Mouse (Mus musculus): ENCODE measurements around the gene Shank3. TPM values are rescaled to one million over a fixed set of nuclear protein-coding genes. Genes with fewer than 3 reads are reported as not detected.

Gene Shank3
- 13.8 TPM for polyA plus RNA-seq (2014; fragmentation: Illumina TruSeq; extraction: RNeasy Lipid Tissue Mini Kit (QIAGEN cat#74804); ENCODE audit: low read depth, low replicate concordance)

DNA sequence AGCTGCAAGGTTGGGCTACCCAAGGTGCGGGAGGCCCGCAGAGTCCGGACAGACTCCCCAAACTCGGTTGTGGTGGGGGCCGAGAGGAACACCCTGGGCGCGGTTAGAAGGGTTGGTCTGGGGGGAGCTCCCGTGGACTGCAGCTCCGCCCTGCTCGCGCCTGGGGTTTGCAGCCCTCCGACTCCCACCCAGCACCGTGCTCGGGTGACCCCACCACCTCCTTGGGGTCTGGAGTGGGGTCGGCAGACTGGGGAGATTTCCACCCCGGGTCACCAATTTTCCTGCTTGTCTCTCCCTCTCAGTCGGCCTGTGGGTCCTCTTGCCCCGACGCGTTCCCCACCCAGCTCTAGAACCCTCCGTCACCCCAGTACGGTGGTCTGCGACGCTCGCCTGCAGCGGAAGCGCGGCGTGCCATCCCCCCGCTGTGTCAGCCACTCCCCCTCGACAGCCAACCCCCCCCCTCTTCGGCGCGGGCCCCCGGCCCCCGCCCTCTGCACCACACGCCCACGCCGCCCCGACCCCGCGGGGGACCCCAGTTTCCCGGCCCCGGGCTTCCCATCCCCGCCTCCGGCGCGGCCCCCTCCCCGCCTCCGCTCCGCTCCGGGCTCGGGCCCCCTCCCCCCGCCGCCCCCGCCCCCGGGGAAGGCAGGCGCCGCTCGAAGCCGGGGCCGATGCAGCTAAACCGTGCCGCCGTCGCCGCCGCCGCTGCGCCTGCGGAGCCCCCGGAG is at the start of gene Shank3:
TSS of gene Shank3 (plus strand) at position 663 of the 728 bp plus-strand sequence.

GRCm38 (mm10) chr15:89453865-89454478 is 45.5 kb upstream of the Shank3 start, which contains the start of gene Mapk8ip2:
Gene Mapk8ip2 (plus strand): TSS chr15:89453913.

GRCm38 (mm10) chr15:89477091-89477491 is 22.3 kb upstream of the Shank3 start, which contains the start of gene Arsa:
Gene Arsa (minus strand): TSS chr15:89477425.

GRCm38 (mm10) chr15:89568114-89568513 is 68.7 kb downstream of the Shank3 start, which contains the start of gene Acr:
Gene Acr (plus strand): TSS chr15:89568326.

GRCm38 (mm10) chr15:89591723-89592455 is 92.5 kb downstream of the Shank3 start, which contains the start of gene Rabl2:
Gene Rabl2 (minus strand): TSS chr15:89591923.

Other genes starting within 250 kb of the Shank3 start
- 51.1 TPM for gene Sbf1, start 184.3 kb upstream of the Shank3 start, polyA plus RNA-seq (2014; fragmentation: Illumina TruSeq; extraction: RNeasy Lipid Tissue Mini Kit (QIAGEN cat#74804); ENCODE audit: low read depth, low replicate concordance)
- gene Adm2, start 176.9 kb upstream of the Shank3 start, polyA plus RNA-seq (2014; fragmentation: Illumina TruSeq; extraction: RNeasy Lipid Tissue Mini Kit (QIAGEN cat#74804); ENCODE audit: low read depth, low replicate concordance) = not detected
- gene Miox, start 165.2 kb upstream of the Shank3 start, polyA plus RNA-seq (2014; fragmentation: Illumina TruSeq; extraction: RNeasy Lipid Tissue Mini Kit (QIAGEN cat#74804); ENCODE audit: low read depth, low replicate concordance) = not detected
- 32.8 TPM for gene Lmf2, start 144.0 kb upstream of the Shank3 start, polyA plus RNA-seq (2014; fragmentation: Illumina TruSeq; extraction: RNeasy Lipid Tissue Mini Kit (QIAGEN cat#74804); ENCODE audit: low read depth, low replicate concordance)
- gene Ncaph2, start 143.9 kb upstream of the Shank3 start, polyA plus RNA-seq (2014; fragmentation: Illumina TruSeq; extraction: RNeasy Lipid Tissue Mini Kit (QIAGEN cat#74804); ENCODE audit: low read depth, low replicate concordance) = 63.2 TPM
- gene Sco2, start 125.8 kb upstream of the Shank3 start, polyA plus RNA-seq (2014; fragmentation: Illumina TruSeq; extraction: RNeasy Lipid Tissue Mini Kit (QIAGEN cat#74804); ENCODE audit: low read depth, low replicate concordance) = 11.2 TPM
- gene Tymp, start 122.6 kb upstream of the Shank3 start, polyA plus RNA-seq (2014; fragmentation: Illumina TruSeq; extraction: RNeasy Lipid Tissue Mini Kit (QIAGEN cat#74804); ENCODE audit: low read depth, low replicate concordance) = 1.2 TPM
- gene Odf3b, start 120.3 kb upstream of the Shank3 start, polyA plus RNA-seq (2014; fragmentation: Illumina TruSeq; extraction: RNeasy Lipid Tissue Mini Kit (QIAGEN cat#74804); ENCODE audit: low read depth, low replicate concordance) = 7.9 TPM
- gene Klhdc7b, start 114.7 kb upstream of the Shank3 start, polyA plus RNA-seq (2014; fragmentation: Illumina TruSeq; extraction: RNeasy Lipid Tissue Mini Kit (QIAGEN cat#74804); ENCODE audit: low read depth, low replicate concordance) = not detected
- 2.0 TPM for gene Syce3, start 89.1 kb upstream of the Shank3 start, polyA plus RNA-seq (2014; fragmentation: Illumina TruSeq; extraction: RNeasy Lipid Tissue Mini Kit (QIAGEN cat#74804); ENCODE audit: low read depth, low replicate concordance)
- 5.2 TPM for gene Cpt1b, start 73.8 kb upstream of the Shank3 start, polyA plus RNA-seq (2014; fragmentation: Illumina TruSeq; extraction: RNeasy Lipid Tissue Mini Kit (QIAGEN cat#74804); ENCODE audit: low read depth, low replicate concordance)
- gene C730034F03Rik, start 70.0 kb upstream of the Shank3 start, polyA plus RNA-seq (2014; fragmentation: Illumina TruSeq; extraction: RNeasy Lipid Tissue Mini Kit (QIAGEN cat#74804); ENCODE audit: low read depth, low replicate concordance) = 2.6 TPM
- 0.07 TPM for gene Gm44502, start 69.9 kb upstream of the Shank3 start, polyA plus RNA-seq (2014; fragmentation: Illumina TruSeq; extraction: RNeasy Lipid Tissue Mini Kit (QIAGEN cat#74804); ENCODE audit: low read depth, low replicate concordance)
- gene Chkb, start 69.7 kb upstream of the Shank3 start, polyA plus RNA-seq (2014; fragmentation: Illumina TruSeq; extraction: RNeasy Lipid Tissue Mini Kit (QIAGEN cat#74804); ENCODE audit: low read depth, low replicate concordance) = 58.0 TPM
- gene Mapk8ip2, start 45.7 kb upstream of the Shank3 start, polyA plus RNA-seq (2014; fragmentation: Illumina TruSeq; extraction: RNeasy Lipid Tissue Mini Kit (QIAGEN cat#74804); ENCODE audit: low read depth, low replicate concordance) = 1.3 TPM
- gene Arsa, start 22.2 kb upstream of the Shank3 start, polyA plus RNA-seq (2014; fragmentation: Illumina TruSeq; extraction: RNeasy Lipid Tissue Mini Kit (QIAGEN cat#74804); ENCODE audit: low read depth, low replicate concordance) = 25.1 TPM
- gene Acr, start 68.7 kb downstream of the Shank3 start, polyA plus RNA-seq (2014; fragmentation: Illumina TruSeq; extraction: RNeasy Lipid Tissue Mini Kit (QIAGEN cat#74804); ENCODE audit: low read depth, low replicate concordance) = 2.9 TPM
- 21.9 TPM for gene Rabl2, start 92.3 kb downstream of the Shank3 start, polyA plus RNA-seq (2014; fragmentation: Illumina TruSeq; extraction: RNeasy Lipid Tissue Mini Kit (QIAGEN cat#74804); ENCODE audit: low read depth, low replicate concordance)